Mouse (Mus musculus) liver, adult (tissue): ENCODE results near the gene Sec14l3.

Source experiments
- GATA4 ChIP-seq: IDR thresholded peaks from 2 replicates; pipeline ENCODE4 v1.6.1; 2014; ENCODE audit warnings: mild to moderate bottlenecking, low read length; ENCODE audit not compliant: insufficient replicate concordance

Gene Sec14l3

DNA sequence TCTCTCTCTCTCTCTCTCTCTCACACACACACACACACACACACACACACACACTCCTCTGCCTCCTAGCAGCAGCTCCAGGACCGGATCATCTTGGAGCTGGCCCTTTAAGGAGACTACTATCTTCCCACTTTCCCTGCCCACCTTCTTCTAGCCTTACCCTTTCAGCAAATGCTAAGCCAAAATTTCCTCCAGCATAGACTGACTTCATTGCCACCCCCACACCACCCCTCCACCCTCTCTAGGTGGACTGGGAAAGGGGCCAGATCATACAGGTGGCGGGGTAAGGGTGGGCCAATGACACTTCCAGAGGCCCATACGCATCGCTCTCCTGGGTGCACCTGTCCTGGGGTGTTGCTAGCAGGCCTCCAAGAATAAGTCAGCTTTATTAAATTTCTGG, 50.8 kb downstream of the Sec14l3 start:
- no peak for TF ChIP-seq GATA4

DNA sequence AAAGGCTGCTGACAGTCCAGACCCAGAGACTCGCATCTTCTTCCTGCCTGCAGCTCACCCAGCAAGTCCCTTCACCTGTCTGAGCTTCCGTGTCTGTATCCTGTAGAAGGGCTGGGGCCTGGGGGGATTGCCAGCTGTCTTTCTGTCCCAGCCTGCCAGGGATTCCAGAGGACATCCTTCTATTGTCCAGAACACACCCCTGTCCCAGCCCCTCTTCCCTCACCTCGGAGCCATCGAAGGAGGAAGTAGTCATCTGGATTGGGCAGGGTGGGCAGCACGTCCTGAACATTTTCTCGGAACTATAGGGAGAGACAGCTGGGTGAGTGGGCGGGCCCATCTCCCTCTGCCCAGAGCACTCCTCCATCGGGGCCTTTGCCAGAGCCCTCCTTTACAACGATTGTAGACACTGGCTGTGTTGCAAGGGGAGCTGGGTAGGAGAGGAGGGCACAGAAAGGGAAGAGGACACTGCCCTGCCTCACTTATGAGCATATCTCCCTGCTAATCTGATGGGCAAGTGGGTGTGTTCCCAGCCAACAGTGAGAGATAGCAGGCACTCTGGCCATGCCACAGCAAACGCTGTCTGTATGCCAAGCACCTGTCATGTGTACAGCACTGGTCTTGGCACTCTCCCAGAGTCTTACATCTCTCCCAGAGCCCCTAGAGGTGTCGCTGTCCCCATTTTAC, 52.0 kb downstream of the Sec14l3 start:
- TF ChIP-seq GATA4, result peak; percentile 99

DNA sequence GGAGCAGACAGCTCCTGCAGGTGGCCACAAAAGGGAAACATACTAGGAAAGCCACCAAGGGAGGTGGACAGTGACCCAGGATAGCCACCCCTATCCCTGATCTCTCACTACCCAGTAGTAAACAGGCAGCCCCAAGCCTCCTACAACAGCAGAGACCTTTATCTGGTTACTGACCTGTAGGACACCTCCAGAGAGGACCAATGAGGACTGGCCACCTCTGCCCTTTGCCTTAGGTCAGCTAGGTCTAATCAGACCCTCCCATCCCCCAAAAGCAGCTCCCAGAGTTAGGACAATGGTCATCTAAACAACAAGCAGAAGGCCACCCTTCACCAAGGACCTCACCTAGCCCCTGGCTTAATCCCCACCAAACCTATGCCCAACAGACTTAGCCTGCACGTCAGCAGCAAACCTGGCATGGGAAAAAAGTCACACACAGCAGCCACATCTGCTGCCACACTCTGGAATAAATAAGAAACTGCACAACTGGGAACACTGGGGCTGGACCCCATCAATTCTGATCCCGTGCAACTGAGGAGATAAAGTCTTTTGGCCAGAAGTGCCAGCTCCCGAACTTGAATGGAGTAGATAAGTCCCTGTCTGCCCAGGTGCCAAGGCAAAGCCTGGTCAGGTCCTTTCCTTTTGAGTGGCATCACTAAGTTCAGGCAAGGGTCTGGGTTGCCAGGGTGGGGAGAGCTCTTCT, 52.9 kb downstream of the Sec14l3 start:
- TF ChIP-seq GATA4, result peak; percentile 50; the same call in 1 of the 2 replicates

- no peak for TF ChIP-seq GATA4
These were observed 53.7 kb downstream of the Sec14l3 start for GRCm38 (mm10) chr11:4118081-4118921.

DNA sequence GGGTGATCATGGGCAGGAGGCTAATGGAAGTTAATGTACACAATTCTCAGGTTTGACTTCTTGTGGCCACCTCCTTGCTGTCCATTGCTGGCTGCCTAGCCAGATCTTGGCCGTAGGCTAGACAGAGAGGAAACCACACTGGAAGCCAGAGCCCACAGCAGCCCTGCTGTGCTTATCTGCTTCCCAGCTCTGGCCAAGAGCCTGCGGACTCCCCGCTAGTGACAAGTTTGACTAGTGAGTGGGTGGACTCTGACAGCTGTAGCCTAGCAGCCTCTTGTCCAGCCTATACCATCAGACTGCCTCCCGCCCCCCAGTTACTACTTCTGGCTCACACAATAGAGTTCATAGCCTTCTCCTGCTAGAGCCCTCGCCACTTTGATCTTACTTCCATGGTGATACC, 55.0 kb downstream of the Sec14l3 start:
- TF ChIP-seq GATA4, result no peak

- TF ChIP-seq GATA4, result no peak
These were observed 57.0 kb downstream of the Sec14l3 start for GRCm38 (mm10) chr11:4121691-4122090.

- 0 out of 2 replicates have a peak, but pooled peaks have one; percentile 9 for TF ChIP-seq GATA4
These were observed 57.6 kb downstream of the Sec14l3 start for GRCm38 (mm10) chr11:4122226-4122625.

DNA sequence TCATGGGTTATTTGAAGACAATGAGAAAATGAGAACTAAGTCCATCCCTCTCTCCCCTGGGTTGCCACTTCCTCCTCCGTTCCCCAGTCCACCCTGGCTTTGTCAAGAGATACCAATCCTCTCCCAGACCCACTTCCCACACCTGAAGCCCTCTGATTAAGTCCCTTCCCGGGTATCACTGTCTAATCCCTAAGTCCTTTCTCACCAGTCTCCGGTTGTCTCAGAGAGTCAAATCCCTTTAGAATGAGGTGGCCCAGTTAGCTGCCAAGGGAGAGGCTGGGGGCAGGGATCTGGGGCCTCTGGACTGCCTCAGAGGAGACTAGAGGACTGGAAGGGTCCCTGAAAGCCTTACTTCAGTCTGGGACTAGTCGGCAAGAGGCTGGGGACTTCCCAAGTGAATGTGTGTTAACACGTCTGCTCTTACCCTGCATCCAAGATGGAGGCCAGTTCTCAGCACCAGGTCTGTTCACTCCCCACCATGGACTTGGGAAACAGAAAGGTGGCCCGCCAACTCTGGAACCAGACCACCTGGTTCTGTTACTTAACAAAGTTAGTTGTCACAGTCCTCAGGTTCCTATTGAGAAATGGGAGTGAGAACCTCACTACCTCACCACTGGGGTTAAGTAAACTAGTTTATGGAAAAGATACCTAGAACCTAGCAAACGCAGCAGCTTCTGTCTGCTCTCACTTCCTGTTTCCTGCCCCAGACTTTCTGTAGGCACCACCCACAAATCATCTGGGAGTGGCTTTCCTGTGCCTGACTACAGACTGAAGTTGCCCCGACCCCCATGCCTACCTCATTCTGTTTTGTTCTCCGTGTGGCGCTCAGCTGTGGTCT, 58.3 kb downstream of the Sec14l3 start, which contains the start of gene Sec14l2:
Gene Sec14l2 (minus strand): TSS at position 674 of the 838 bp plus-strand sequence.
- TF ChIP-seq GATA4, result no peak

DNA sequence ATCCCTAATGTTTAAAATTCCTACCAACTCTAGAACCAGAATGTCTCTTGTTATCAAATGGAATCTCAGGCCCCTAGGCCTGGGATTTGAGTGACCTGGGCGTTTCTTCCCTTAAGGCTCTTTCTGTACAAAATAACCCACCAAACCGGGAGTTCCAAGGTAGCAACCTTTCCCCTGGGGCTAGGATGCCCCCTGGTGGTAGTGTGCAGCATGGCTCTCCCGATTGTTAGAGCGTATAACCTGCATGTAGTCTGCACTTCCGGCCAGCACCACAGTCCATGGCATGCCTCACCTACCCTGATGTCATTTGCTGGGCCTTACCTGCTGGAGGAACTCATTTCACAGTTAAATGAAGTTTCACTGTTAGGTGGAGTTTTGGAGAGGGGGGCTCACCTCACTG, 59.3 kb downstream of the Sec14l3 start:
- TF ChIP-seq GATA4, result no peak

GRCm38 (mm10) chr11:4127059-4127458, 62.4 kb downstream of the Sec14l3 start:
- no peak for TF ChIP-seq GATA4
